Comparison of ENCODE assay signal across 8 mouse cellular contexts in genomic region chr5:143314183-143314729, GRCm38 (mm10). TPM values are rescaled to one million over a fixed set of nuclear protein-coding genes. Genes with fewer than 3 reads are reported as not detected.
DNase-seq lines count a peak whose midpoint lies in the region; ATAC-seq and TF ChIP-seq lines count a peak whose summit lies in the region.

No protein-coding gene starts in this region.

- peak overlapping the region; percentile 91; the same call in 1 of the 2 replicates for H3K27ac ChIP-seq in lung, postnatal 0 days (ENCODE audit: low read length)
- peak overlapping the region; percentile 90 for H3K27ac ChIP-seq in embryonic facial prominence, embryonic 13.5 days
- peak overlapping the region; percentile 91; the same call in 1 of the 2 replicates for H3K27ac ChIP-seq in limb, embryonic 11.5 days (replicated peaks; ENCODE audit: low read depth, low read length)
- H3K27ac ChIP-seq in neural tube, embryonic 14.5 days (ENCODE audit: low read depth, low read length) = peak overlapping the region; percentile 94

- TF ChIP-seq EP300 in lung, postnatal 0 days (IDR thresholded peaks at IDR 0.05) = no peak

- DNase-seq in lung, postnatal 0 days (ENCODE audit: low spot score) = no peak
- DNase-seq in lung, postnatal 25 days (ENCODE audit: low spot score) = no peak
- peak; percentile 49 for DNase-seq in limb, embryonic 11.5 days (ENCODE audit: low spot score)
- DNase-seq in frontal cortex, postnatal 36 days (ENCODE audit: low spot score in 2 of 2) = no peak
- DNase-seq in adrenal gland, postnatal 14 days = no peak
- no peak for DNase-seq in frontal cortex, postnatal 25 days (ENCODE audit: low spot score in 2 of 2)

- ATAC-seq in lung, postnatal 0 days = no peak
- ATAC-seq in embryonic facial prominence, embryonic 13.5 days (ENCODE audit: insufficient number of reproducible peaks, insufficient read depth, low FRiP score, low TSS enrichment, low read depth) = no peak
- no peak for ATAC-seq in limb, embryonic 11.5 days (ENCODE audit: insufficient number of reproducible peaks, low FRiP score, low TSS enrichment, low read depth)
- no peak for ATAC-seq in neural tube, embryonic 14.5 days (ENCODE audit: low read depth)

- peaks cover 30% of the 10 kb centered on the region; the same call in 1 of the 2 replicates for H3K36me3 ChIP-seq in lung, postnatal 0 days (ENCODE audit: insufficient read depth, low read length)
- H3K36me3 ChIP-seq in embryonic facial prominence, embryonic 13.5 days = peaks cover 73% of the 10 kb centered on the region
- peaks cover 16% of the 10 kb centered on the region for H3K36me3 ChIP-seq in limb, embryonic 11.5 days (ENCODE audit: control insufficient read depth, insufficient read depth, low read length)
- H3K36me3 ChIP-seq in neural tube, embryonic 14.5 days (ENCODE audit: control insufficient read depth, insufficient read depth, low read length) = peaks cover 31% of the 10 kb centered on the region

- no peak for TF ChIP-seq CTCF in lung, postnatal 0 days (IDR thresholded peaks at IDR 0.05)

- H3K4me2 ChIP-seq in lung, postnatal 0 days (replicated peaks; ENCODE audit: low read depth, low read length) = peak overlapping the region; percentile 95
- peak overlapping the region; percentile 84 for H3K4me2 ChIP-seq in embryonic facial prominence, embryonic 13.5 days
- peak overlapping the region; percentile 60 for H3K4me2 ChIP-seq in limb, embryonic 11.5 days (ENCODE audit: low read depth, severe bottlenecking)
- peak overlapping the region; percentile 93 for H3K4me2 ChIP-seq in neural tube, embryonic 14.5 days (ENCODE audit: low read depth, low read length)

- WGBS in lung, postnatal 0 days = 5% methylated on average over 16 of the region's 16 CpGs
- 2% methylated on average over 16 of the region's 16 CpGs for WGBS in embryonic facial prominence, embryonic 13.5 days
- 5% methylated on average over 16 of the region's 16 CpGs for WGBS in limb, embryonic 11.5 days
- 1% methylated on average over 16 of the region's 16 CpGs for WGBS in neural tube, embryonic 14.5 days

- H3K4me3 ChIP-seq in lung, postnatal 0 days (ENCODE audit: low read depth, low read length) = peak overlapping the region; percentile 89
- H3K4me3 ChIP-seq in embryonic facial prominence, embryonic 13.5 days = peak overlapping the region; percentile 65
- H3K4me3 ChIP-seq in limb, embryonic 11.5 days (ENCODE audit: low read depth, low read length) = peak overlapping the region; percentile 81
- H3K4me3 ChIP-seq in neural tube, embryonic 14.5 days (ENCODE audit: low read depth, low read length) = peak overlapping the region; percentile 88

- peak overlapping the region; percentile 76 for H3K9ac ChIP-seq in lung, postnatal 0 days (replicated peaks; ENCODE audit: low read depth)
- peak overlapping the region; percentile 96 for H3K9ac ChIP-seq in embryonic facial prominence, embryonic 13.5 days
- peak overlapping the region; percentile 97 for H3K9ac ChIP-seq in limb, embryonic 11.5 days (ENCODE audit: low read length)
- peak overlapping the region; percentile 92 for H3K9ac ChIP-seq in neural tube, embryonic 14.5 days (replicated peaks; ENCODE audit: low read depth, low read length)

- no peaks in the 10 kb centered on the region for H3K9me3 ChIP-seq in lung, postnatal 0 days (ENCODE audit: low read length)
- H3K9me3 ChIP-seq in embryonic facial prominence, embryonic 13.5 days = no peaks in the 10 kb centered on the region
- no peaks in the 10 kb centered on the region for H3K9me3 ChIP-seq in limb, embryonic 11.5 days (ENCODE audit: control insufficient read depth, low read length)
- H3K9me3 ChIP-seq in neural tube, embryonic 14.5 days (ENCODE audit: control insufficient read depth, low read length) = no peaks in the 10 kb centered on the region

- H3K27me3 ChIP-seq in lung, postnatal 0 days (replicated peaks; ENCODE audit: insufficient read depth, low read length) = no peaks in the 10 kb centered on the region
- no peaks in the 10 kb centered on the region for H3K27me3 ChIP-seq in embryonic facial prominence, embryonic 13.5 days
- H3K27me3 ChIP-seq in limb, embryonic 11.5 days (ENCODE audit: control insufficient read depth, insufficient read depth, low read length) = no peaks in the 10 kb centered on the region
- H3K27me3 ChIP-seq in neural tube, embryonic 14.5 days (ENCODE audit: control insufficient read depth, insufficient read depth, low read length) = no peaks in the 10 kb centered on the region

- no peaks in the 10 kb centered on the region; the same call in 1 of the 2 replicates for H3K4me1 ChIP-seq in lung, postnatal 0 days (ENCODE audit: insufficient read depth, low read depth, low read length)
- H3K4me1 ChIP-seq in embryonic facial prominence, embryonic 13.5 days = peaks cover 22% of the 10 kb centered on the region
- H3K4me1 ChIP-seq in limb, embryonic 11.5 days (ENCODE audit: control insufficient read depth, insufficient read depth, low read length) = peaks cover 9% of the 10 kb centered on the region; the same call in 1 of the 2 replicates
- peaks cover 13% of the 10 kb centered on the region for H3K4me1 ChIP-seq in neural tube, embryonic 14.5 days (ENCODE audit: control insufficient read depth, insufficient read depth, low read length)

RNA-seq across cellular contexts. Expression of gene E130309D02Rik, which starts 0.9 kb away (rescaled TPM):
- polyA plus RNA-seq in lung, postnatal 0 days (2015; fragmentation: Nextera tagmentation; extraction: Ambion mirVana) = 18.2 and 19.5 TPM in 2 replicates
- 35.6 and 39.9 TPM in 2 replicates for polyA plus RNA-seq in embryonic facial prominence, embryonic 13.5 days (2015; fragmentation: Nextera tagmentation; extraction: Ambion mirVana)
- 52.5 and 53.4 TPM in 2 replicates for polyA plus RNA-seq in limb, embryonic 11.5 days (2014; fragmentation: Nextera tagmentation; extraction: Ambion mirVana)
- 20.1 and 29.0 TPM in 2 replicates for polyA plus RNA-seq in neural tube, embryonic 14.5 days (2014; fragmentation: Nextera tagmentation; extraction: Ambion mirVana)
- 24.5 and 26.4 TPM in 2 replicates for total RNA-seq in adrenal gland, postnatal 14 days (2021)

RNA-seq across cellular contexts. Expression of gene Zdhhc4, which starts 14.8 kb away (rescaled TPM):
- 72.1 and 87.5 TPM in 2 replicates for polyA plus RNA-seq in lung, postnatal 0 days (2015; fragmentation: Nextera tagmentation; extraction: Ambion mirVana)
- polyA plus RNA-seq in embryonic facial prominence, embryonic 13.5 days (2015; fragmentation: Nextera tagmentation; extraction: Ambion mirVana) = 79.9 and 84.5 TPM in 2 replicates
- polyA plus RNA-seq in limb, embryonic 11.5 days (2014; fragmentation: Nextera tagmentation; extraction: Ambion mirVana) = 74.1 and 75.1 TPM in 2 replicates
- polyA plus RNA-seq in neural tube, embryonic 14.5 days (2014; fragmentation: Nextera tagmentation; extraction: Ambion mirVana) = 81.2 and 84.9 TPM in 2 replicates
- 52.0 and 52.5 TPM in 2 replicates for total RNA-seq in adrenal gland, postnatal 14 days (2021)

RNA-seq across cellular contexts. Expression of gene Zfp853, which starts 20.8 kb away (rescaled TPM):
- polyA plus RNA-seq in lung, postnatal 0 days (2015; fragmentation: Nextera tagmentation; extraction: Ambion mirVana) = 0.08 TPM in 1 of 2 replicates, not detected in the other
- polyA plus RNA-seq in embryonic facial prominence, embryonic 13.5 days (2015; fragmentation: Nextera tagmentation; extraction: Ambion mirVana) = 0.32 and 0.34 TPM in 2 replicates
- polyA plus RNA-seq in limb, embryonic 11.5 days (2014; fragmentation: Nextera tagmentation; extraction: Ambion mirVana) = 0.08 TPM in 1 of 2 replicates, not detected in the other
- polyA plus RNA-seq in neural tube, embryonic 14.5 days (2014; fragmentation: Nextera tagmentation; extraction: Ambion mirVana) = 0.17 and 0.29 TPM in 2 replicates
- 0.41 and 0.83 TPM in 2 replicates for total RNA-seq in adrenal gland, postnatal 14 days (2021)

RNA-seq across cellular contexts. Expression of gene Grid2ip, which starts 42.9 kb away (rescaled TPM):
- not detected in 2 replicates for polyA plus RNA-seq in lung, postnatal 0 days (2015; fragmentation: Nextera tagmentation; extraction: Ambion mirVana)
- 0.52 and 1.1 TPM in 2 replicates for polyA plus RNA-seq in embryonic facial prominence, embryonic 13.5 days (2015; fragmentation: Nextera tagmentation; extraction: Ambion mirVana)
- polyA plus RNA-seq in limb, embryonic 11.5 days (2014; fragmentation: Nextera tagmentation; extraction: Ambion mirVana) = 0.31 and 0.88 TPM in 2 replicates
- 0.24 and 0.44 TPM in 2 replicates for polyA plus RNA-seq in neural tube, embryonic 14.5 days (2014; fragmentation: Nextera tagmentation; extraction: Ambion mirVana)
- total RNA-seq in adrenal gland, postnatal 14 days (2021) = 0.41 and 0.68 TPM in 2 replicates

RNA-seq across cellular contexts. Expression of gene Zfp316, which starts 44.4 kb away (rescaled TPM):
- polyA plus RNA-seq in lung, postnatal 0 days (2015; fragmentation: Nextera tagmentation; extraction: Ambion mirVana) = 1.4 and 1.6 TPM in 2 replicates
- 4.5 and 4.7 TPM in 2 replicates for polyA plus RNA-seq in embryonic facial prominence, embryonic 13.5 days (2015; fragmentation: Nextera tagmentation; extraction: Ambion mirVana)
- 2.0 and 3.4 TPM in 2 replicates for polyA plus RNA-seq in limb, embryonic 11.5 days (2014; fragmentation: Nextera tagmentation; extraction: Ambion mirVana)
- polyA plus RNA-seq in neural tube, embryonic 14.5 days (2014; fragmentation: Nextera tagmentation; extraction: Ambion mirVana) = 5.2 and 7.0 TPM in 2 replicates
- total RNA-seq in adrenal gland, postnatal 14 days (2021) = 6.9 and 7.6 TPM in 2 replicates
